Mouse (Mus musculus): ENCODE results near the gene Ehd1.

GRCm38 (mm10) chr19:6268670-6269132 is 7.8 kb upstream of the Ehd1 start:
- TF ChIP-seq CTCF (IDR thresholded peaks at IDR 0.05; ENCODE audit: extremely low read depth, insufficient read depth, insufficient read length, insufficient replicate concordance) (no peak), POLR2A (IDR thresholded peaks at IDR 0.05; ENCODE audit: low read depth, low read length) (no peak)

Data from spleen, adult 2 months (tissue).